Mouse (Mus musculus): Measurements from ENCODE around the gene Pik3ca. TPM values are rescaled to one million over a fixed set of nuclear protein-coding genes. Genes with fewer than 3 reads are reported as not detected.

The Pik3ca gene
- total RNA-seq, 1 experiment from 2014 or later = 32.7 TPM

Other genes starting within 250 kb of the Pik3ca start
- 1.8 TPM in 2 replicates for gene Zmat3, start 31.7 kb upstream of the Pik3ca start, total RNA-seq (2017)
- not detected in 2 replicates for gene Kcnmb3, start 94.6 kb downstream of the Pik3ca start, total RNA-seq (2017)
- gene Zfp639, start 112.6 kb downstream of the Pik3ca start, total RNA-seq (2017) = 48.8 and 58.3 TPM in 2 replicates
- 32.8 and 48.1 TPM in 2 replicates for gene Mfn1, start 131.8 kb downstream of the Pik3ca start, total RNA-seq (2017)
- gene Gnb4, start 218.9 kb downstream of the Pik3ca start, total RNA-seq (2017) = 28.6 and 32.8 TPM in 2 replicates

Measured in common myeloid progenitor, adult 5-6 weeks (primary cell).